Mouse (Mus musculus) gastrocnemius, adult 2 months (tissue): ENCODE data around the gene Slc35f4. TPM values are rescaled to one million over a fixed set of nuclear protein-coding genes. Genes with fewer than 3 reads are reported as not detected.

Experiments
- DNase-seq: peaks from one replicate; pipeline ENCODE4 v3.0.0; 2022
- H3K27ac ChIP-seq: fragments of 200-600 bp; 2 replicates; pipeline ENCODE4 v1.8.1; 2022; ENCODE audit warnings: mild to moderate bottlenecking
- H3K4me3 ChIP-seq: fragments of 200-600 bp; 2 replicates; pipeline ENCODE4 v1.8.1; 2022; ENCODE audit warnings: mild to moderate bottlenecking, moderate library complexity
- CTCF ChIP-seq: fragments of 200-600 bp; IDR thresholded peaks from 2 replicates; pipeline ENCODE4 v1.8.1; 2022; ENCODE audit warnings: antibody characterized with exemption, mild to moderate bottlenecking, moderate library complexity
- intact Hi-C: fragments of 180-260 bp; cut with DNase I; formaldehyde crosslinking; loops from one replicate; pipeline ENCODE4 v1.15.1; 2025
- total RNA-seq, 2 experiments: library from RNA; stranded (reverse); gene quantifications; 2 replicates each; pipeline ENCODE4 v1.2.3; 2021

Gene Slc35f4
- total RNA-seq, 2 experiments from 2014 or later, result not detected

DNA sequence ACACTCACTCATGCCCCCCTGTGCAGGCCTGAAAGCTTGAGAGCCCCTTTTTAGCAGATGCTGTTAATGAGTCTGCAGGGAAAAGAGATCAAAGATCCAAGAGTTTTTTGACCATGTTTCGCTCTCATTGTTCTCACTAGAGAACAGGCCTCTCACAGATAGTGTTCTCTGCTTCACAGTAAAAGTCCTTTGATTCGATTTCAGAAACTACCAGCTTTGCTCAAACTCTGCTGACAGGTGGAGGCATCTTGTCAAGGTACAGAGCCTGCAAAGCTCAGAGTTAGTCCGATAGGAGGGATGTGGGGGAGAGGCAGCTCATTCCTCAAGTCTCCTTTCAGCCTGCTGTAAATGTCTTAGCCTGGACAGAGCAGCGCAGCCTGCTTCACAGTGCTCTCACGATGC, 209.4 kb downstream of the Slc35f4 start:
- H3K27ac ChIP-seq, result no peak overlapping the region
- no peak for DNase-seq
- intact Hi-C loops, result no loop called here
- TF ChIP-seq CTCF, result no peak
- H3K4me3 ChIP-seq, result no peak overlapping the region

DNA sequence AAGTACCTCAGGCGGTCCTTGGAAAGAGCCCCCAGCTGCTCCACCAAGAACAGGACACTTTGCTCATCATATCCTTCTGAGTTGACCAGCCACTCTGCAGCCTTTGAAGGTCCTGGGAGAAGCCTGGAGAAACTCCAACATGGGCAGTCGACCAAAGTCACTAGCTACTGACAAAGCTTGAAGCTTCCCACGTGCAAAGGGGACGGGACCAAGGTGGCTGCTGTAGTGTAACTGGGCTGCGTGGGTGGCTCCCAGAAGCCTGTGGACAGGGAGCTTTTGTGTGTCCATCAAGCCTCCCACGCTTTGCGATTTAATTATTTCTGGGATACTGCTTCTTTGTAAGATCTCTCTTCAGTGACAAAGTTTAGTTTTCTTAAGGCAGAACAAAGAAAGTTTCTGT, 211.9 kb downstream of the Slc35f4 start:
- no peak overlapping the region for H3K27ac ChIP-seq
- TF ChIP-seq CTCF, result no peak
- no peak for DNase-seq
- H3K4me3 ChIP-seq, result no peak overlapping the region
- intact Hi-C loops, result no loop called here

DNA sequence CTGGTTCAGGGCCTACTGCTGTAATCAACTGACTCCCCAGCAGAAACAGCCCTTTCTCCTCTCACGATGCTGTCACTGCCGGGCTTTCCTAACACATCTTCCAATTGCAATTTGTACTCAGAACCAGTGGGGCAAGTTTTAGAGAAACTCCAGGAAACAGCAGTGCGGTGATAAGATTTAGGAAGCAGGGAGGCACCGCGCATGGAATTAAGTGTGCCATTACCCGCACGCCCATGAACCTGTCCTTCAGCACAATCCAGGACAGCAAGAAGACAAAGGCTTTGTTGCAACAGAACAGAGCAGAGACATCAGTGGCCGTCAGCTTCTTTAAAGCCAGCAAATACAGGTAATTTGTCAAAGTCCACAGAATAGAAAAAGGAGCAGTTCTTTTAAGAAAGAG, 212.5 kb downstream of the Slc35f4 start:
- intact Hi-C loops, result no loop called here
- DNase-seq, result no peak
- no peak overlapping the region for H3K27ac ChIP-seq
- no peak for TF ChIP-seq CTCF
- no peak overlapping the region for H3K4me3 ChIP-seq

DNA sequence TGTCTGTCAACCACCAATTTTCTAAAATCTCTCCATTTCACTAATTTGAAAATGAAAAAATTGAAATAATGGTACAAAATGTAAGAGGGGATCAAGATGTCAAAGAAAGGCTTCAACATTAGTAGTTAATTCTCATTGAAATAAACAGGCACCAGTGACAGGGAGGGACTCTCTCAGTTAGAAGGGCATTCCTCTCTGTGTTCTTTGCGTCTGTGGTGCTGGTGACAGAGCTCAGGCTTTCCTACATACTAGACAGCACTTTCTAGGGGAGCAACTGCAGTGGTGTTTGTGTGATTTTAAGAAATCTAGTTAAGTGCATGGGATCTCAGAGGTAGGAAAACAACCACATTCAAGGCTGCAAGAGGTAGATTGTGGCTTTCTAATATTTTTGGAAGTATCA, 214.3 kb downstream of the Slc35f4 start:
- TF ChIP-seq CTCF, result no peak
- no peak for DNase-seq
- intact Hi-C loops, result no loop called here
- H3K27ac ChIP-seq, result no peak overlapping the region
- H3K4me3 ChIP-seq, result no peak overlapping the region

GRCm38 (mm10) chr14:49311091-49311492, 214.8 kb downstream of the Slc35f4 start:
- no peak overlapping the region for H3K4me3 ChIP-seq
- intact Hi-C loops, result no loop called here
- no peak for TF ChIP-seq CTCF
- no peak for DNase-seq
- H3K27ac ChIP-seq, result no peak overlapping the region

GRCm38 (mm10) chr14:49309670-49310069, 216.2 kb downstream of the Slc35f4 start:
- intact Hi-C loops, result no loop called here
- TF ChIP-seq CTCF, result no peak
- no peak overlapping the region for H3K27ac ChIP-seq
- DNase-seq, result no peak
- no peak overlapping the region for H3K4me3 ChIP-seq

- no peak for DNase-seq
- no peak overlapping the region for H3K27ac ChIP-seq
- intact Hi-C loops, result no loop called here
- TF ChIP-seq CTCF, result no peak
- H3K4me3 ChIP-seq, result no peak overlapping the region
Observed at GRCm38 (mm10) chr14:49308591-49308990, 217.3 kb downstream of the Slc35f4 start.

GRCm38 (mm10) chr14:49307842-49308241, 218.0 kb downstream of the Slc35f4 start:
- TF ChIP-seq CTCF, result no peak
- no peak overlapping the region for H3K4me3 ChIP-seq
- no peak overlapping the region for H3K27ac ChIP-seq
- intact Hi-C loops, result no loop called here
- no peak for DNase-seq

DNA sequence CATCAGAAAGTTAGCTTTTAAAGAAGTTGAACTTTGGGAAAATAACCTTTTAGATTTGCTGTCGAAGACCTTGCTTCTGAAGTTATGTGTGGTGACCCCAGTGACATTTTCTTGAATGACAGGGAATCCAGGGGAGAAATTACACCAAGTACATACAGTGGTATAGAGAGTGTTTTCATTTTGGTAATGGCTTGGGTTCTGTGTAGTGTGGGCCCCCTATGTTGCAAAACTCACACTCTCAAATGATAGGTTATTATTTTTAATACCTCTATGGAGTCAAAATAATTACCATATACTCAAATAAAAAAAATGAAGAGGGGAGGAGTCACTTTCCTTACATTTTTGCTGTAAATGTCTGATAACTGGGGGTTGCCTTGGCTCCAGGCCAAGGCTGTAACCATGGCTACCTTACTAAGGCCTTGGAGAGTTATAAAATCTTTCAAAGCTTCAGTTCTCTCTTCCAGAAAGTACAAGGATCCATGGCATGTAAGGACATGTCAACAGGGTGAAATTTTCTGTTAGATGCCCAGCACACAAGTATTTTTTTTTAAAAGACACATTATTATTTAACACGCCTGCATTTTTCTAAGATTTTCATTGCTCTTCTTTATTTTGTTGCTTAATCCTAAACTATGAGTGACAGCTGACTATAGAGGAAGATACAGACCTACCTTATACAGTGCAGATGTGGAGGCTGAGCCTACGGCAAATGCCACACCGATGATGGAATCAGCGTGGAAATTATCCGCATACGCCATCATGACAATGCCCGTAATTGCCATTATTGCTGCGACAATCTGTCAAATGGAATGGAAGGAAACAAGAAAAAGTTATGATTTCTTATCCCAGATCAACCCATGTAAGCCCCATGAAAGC, 220.1 kb downstream of the Slc35f4 start:
- no peak overlapping the region for H3K4me3 ChIP-seq
- TF ChIP-seq CTCF, result no peak
- DNase-seq, result no peak
- intact Hi-C loops, result no loop called here
- H3K27ac ChIP-seq, result no peak overlapping the region

GRCm38 (mm10) chr14:49302271-49302857, 223.5 kb downstream of the Slc35f4 start:
- intact Hi-C loops, result no loop called here
- no peak for DNase-seq
- no peak for TF ChIP-seq CTCF
- Histone ChIP-seq H3K4me3 (no peak overlapping the region), H3K27ac (no peak overlapping the region)

DNA sequence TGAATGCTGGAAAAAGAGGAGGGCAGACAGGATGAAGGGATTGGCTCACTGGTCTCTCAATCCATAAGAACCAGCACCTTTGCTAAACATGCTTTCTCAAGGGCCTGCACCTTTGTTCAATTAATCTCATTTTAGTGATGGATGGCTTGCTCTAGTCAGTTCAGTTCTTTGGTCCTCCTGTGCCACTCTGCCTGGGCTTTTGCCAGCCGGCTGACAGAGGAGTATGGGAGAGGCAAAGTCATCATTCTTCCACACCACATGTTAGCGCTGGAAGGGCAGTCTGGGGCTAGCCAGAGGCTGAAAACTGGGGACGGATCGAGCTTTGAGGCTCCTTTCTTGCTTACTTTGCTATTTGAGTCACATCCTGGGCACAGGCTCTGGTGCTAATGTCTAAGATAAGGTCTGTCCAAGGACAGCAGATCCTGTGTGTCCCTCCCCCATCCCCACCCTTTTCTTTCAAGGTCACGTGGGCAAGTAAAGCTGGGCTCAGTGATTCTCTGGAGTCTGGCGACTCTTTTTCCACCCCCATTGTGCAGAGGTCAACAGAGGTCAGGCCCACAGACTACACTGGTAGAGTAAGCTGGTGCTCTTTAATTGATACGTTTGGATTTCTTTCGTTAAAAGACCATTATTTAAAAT, 224.7 kb downstream of the Slc35f4 start:
- H3K4me3 ChIP-seq, result no peak overlapping the region
- intact Hi-C loops, result no loop called here
- TF ChIP-seq CTCF, result no peak
- DNase-seq, result no peak
- H3K27ac ChIP-seq, result no peak overlapping the region

DNA sequence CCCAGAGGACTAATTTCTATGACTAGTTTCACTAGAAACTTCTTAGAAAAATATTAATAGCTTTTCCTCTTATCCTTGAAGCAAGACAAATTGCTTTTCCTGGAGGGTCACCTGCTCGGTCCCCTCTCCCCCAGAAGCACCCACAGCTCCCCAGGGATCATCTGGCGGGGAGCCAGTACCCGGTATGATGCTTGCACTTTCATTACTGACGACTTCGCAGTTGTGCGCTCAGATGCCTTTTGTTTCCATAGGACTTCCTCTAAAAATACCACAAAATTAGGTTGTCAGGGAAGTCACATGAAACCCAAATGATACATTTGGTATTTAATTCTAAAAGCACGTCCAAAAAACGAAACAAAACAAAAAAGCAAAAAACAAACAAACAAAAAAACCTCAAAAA, 225.5 kb downstream of the Slc35f4 start:
- Histone ChIP-seq H3K27ac (no peak overlapping the region), H3K4me3 (no peak overlapping the region)
- intact Hi-C loops, result no loop called here
- TF ChIP-seq CTCF, result no peak
- no peak for DNase-seq

DNA sequence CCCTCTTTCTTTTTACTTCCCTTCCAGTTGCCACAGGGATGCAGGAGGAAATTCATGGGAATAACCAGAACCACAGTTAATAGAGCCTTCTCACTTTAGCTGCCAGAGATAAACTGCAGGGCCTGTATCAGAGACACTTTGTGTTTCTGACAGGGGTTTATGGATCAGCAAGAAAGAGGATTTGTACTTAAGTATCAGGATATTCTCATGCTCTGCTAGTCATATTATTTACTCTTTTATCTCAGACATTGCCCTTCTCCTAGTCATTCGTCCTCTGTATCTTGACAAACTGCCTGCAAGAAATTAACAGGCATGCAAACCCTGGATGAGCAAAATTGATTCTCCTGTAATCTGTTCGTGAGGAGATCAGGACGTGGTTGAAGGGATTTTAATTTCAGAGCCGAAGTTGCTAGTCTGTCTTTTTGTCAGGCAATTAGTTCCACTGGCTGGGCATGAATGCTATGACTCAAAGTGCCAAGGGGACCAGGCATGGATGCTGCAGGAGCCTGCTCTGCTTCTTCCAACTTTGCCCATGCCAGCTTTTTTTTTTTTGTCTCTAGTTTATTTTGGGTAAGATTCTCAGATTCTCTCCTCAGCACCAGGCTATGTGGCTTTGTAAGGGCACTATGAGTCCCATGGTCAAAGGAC, 231.9 kb downstream of the Slc35f4 start:
- Histone ChIP-seq H3K4me3 (no peak overlapping the region), H3K27ac (no peak overlapping the region)
- TF ChIP-seq CTCF, result no peak
- intact Hi-C loops, result no loop called here
- DNase-seq, result no peak
